Mouse (Mus musculus) central nervous system, embryonic 14 days (tissue): ENCODE results near the gene Mccc2. TPM values are rescaled to one million over a fixed set of nuclear protein-coding genes. Genes with fewer than 3 reads are reported as not detected.

Experiments used
- polyA plus RNA-seq: library from polyadenylated mRNA; depleted of rRNA; stranded (reverse); fragments of >200 nt; gene quantifications from 2 replicates; pipeline ENCODE4 v1.2.3, GENCODE M21; 2012; rRNA removed

Mccc2 gene
- polyA plus RNA-seq: 20.9 and 21.4 TPM in 2 replicates

GRCm38 (mm10) chr13:100014906-100015895 lies at the start of gene Mccc2:
Gene Mccc2, minus strand, starts transcription at chr13:100015639.

GRCm38 (mm10) chr13:99900965-99901364 lies 114.5 kb downstream of the Mccc2 start, which contains the start of gene Cartpt:
Gene Cartpt, minus strand, starts transcription at chr13:99901091.

Other genes starting within 250 kb of the Mccc2 start
- gene Cartpt, start 114.5 kb downstream of the Mccc2 start, polyA plus RNA-seq: 5.6 and 7.3 TPM in 2 replicates
- gene Bdp1, start 88.4 kb upstream of the Mccc2 start, polyA plus RNA-seq: 13.5 and 14.0 TPM in 2 replicates
- 262 and 318 TPM in 2 replicates for gene Serf1, start 92.4 kb upstream of the Mccc2 start, polyA plus RNA-seq
- 69.3 and 73.3 TPM in 2 replicates for gene Smn1, start 109.2 kb upstream of the Mccc2 start, polyA plus RNA-seq
- 0.22 and 0.31 TPM in 2 replicates for gene Naip2, start 186.5 kb upstream of the Mccc2 start, polyA plus RNA-seq
- gene Naip5, start 230.7 kb upstream of the Mccc2 start, polyA plus RNA-seq: 0.33 and 0.39 TPM in 2 replicates